Mouse (Mus musculus) MEL (cell line): ENCODE results near the gene Ces1h. TPM values are rescaled to one million over a fixed set of nuclear protein-coding genes. Genes with fewer than 3 reads are reported as not detected.

Source experiments
- DNase-seq: peaks from one replicate; pipeline ENCODE4 v3.0.0; 2011; ENCODE audit warnings: low read depth, low spot score
- H3K27ac ChIP-seq: 2 replicates; pipeline ENCODE4 v1.5.1; 2012; ENCODE audit warnings: low read depth, mild to moderate bottlenecking, control low read depth, low read length, moderate library complexity; ENCODE audit not compliant: control insufficient read depth
- H3K27me3 ChIP-seq, 2 experiments: fragments of 150-350 bp in 1 of 2; sonication (generic) in 1 of 2; 2 replicates each; pipeline ENCODE4 v1.6.1; 2012; ENCODE audit warnings: low read length in 2 of 2, mild to moderate bottlenecking in 2 of 2, improper control_type of control experiment in 1 of 2, moderate library complexity in 1 of 2; ENCODE audit not compliant: insufficient read depth in 2 of 2, control insufficient read depth in 1 of 2
- H3K36me3 ChIP-seq, 2 experiments: 2 replicates each; pipeline ENCODE4 v1.6.1; 2012 to 2014; ENCODE audit warnings: low read length in 2 of 2, improper control_type of control experiment in 1 of 2, inconsistent platforms in 1 of 2, mild to moderate bottlenecking in 1 of 2; ENCODE audit not compliant: insufficient read depth in 2 of 2, control insufficient read depth in 1 of 2
- H3K4me1 ChIP-seq, 2 experiments: fragments of 150-350 bp in 1 of 2; sonication (generic) in 1 of 2; 2 replicates each; pipeline ENCODE4 v1.6.1; 2012; ENCODE audit warnings: low read length in 2 of 2, improper control_type of control experiment in 1 of 2, mild to moderate bottlenecking in 1 of 2; ENCODE audit not compliant: insufficient read depth in 2 of 2, control insufficient read depth in 1 of 2
- H3K4me3 ChIP-seq, 2 experiments: fragments of 150-350 bp in 1 of 2; sonication (generic) in 1 of 2; 2 replicates each; pipeline ENCODE4 v1.5.1; 2012; ENCODE audit warnings: low read depth in 2 of 2, low read length in 2 of 2, mild to moderate bottlenecking in 2 of 2, moderate library complexity in 2 of 2, control low read depth in 1 of 2, improper control_type of control experiment in 1 of 2; ENCODE audit not compliant: control insufficient read depth in 1 of 2, insufficient read depth in 1 of 2
- H3K79me2 ChIP-seq: 2 replicates; pipeline ENCODE4 v1.6.1; 2012; ENCODE audit warnings: mild to moderate bottlenecking, low read length, moderate library complexity; ENCODE audit not compliant: control insufficient read depth, poor library complexity, insufficient read depth
- H3K9ac ChIP-seq: 2 replicates; pipeline ENCODE4 v1.6.1; 2012; ENCODE audit warnings: low read depth, mild to moderate bottlenecking, control low read depth, low read length, moderate library complexity; ENCODE audit not compliant: control insufficient read depth, poor library complexity, severe bottlenecking
- H3K9me3 ChIP-seq: fragments of 150-350 bp; sonication (generic); replicated peaks from 2 replicates; pipeline ENCODE4 v1.6.1; 2012; ENCODE audit warnings: mild to moderate bottlenecking, low read length, improper control_type of control experiment, moderate library complexity; ENCODE audit not compliant: insufficient read depth
- CHD2 ChIP-seq: IDR thresholded peaks from 2 replicates; pipeline ENCODE4 v1.6.1; 2011; ENCODE audit warnings: low read length, improper control_type of control experiment
- E2F4 ChIP-seq: IDR thresholded peaks from 2 replicates; pipeline ENCODE4 v1.6.1; 2011; ENCODE audit warnings: low read depth, low read length, improper control_type of control experiment, borderline replicate concordance
- EP300 ChIP-seq, 2 experiments: IDR thresholded peaks; 2 replicates each; pipeline ENCODE4 v1.6.1; 2011; ENCODE audit warnings: improper control_type of control experiment in 2 of 2, low read length in 2 of 2, low read depth in 1 of 2, mild to moderate bottlenecking in 1 of 2
- GABPA ChIP-seq: IDR thresholded peaks from 2 replicates; pipeline ENCODE4 v1.6.1; 2012; ENCODE audit warnings: low read depth, mild to moderate bottlenecking, inconsistent platforms, low read length, improper control_type of control experiment, moderate library complexity
- GATA1 ChIP-seq: IDR thresholded peaks from 2 replicates; pipeline ENCODE4 v1.6.1; 2011; ENCODE audit warnings: low read depth, low read length, improper control_type of control experiment
- HCFC1 ChIP-seq: IDR thresholded peaks from 2 replicates; pipeline ENCODE4 v1.6.1; 2012; ENCODE audit warnings: low read depth, mild to moderate bottlenecking, inconsistent platforms, low read length, improper control_type of control experiment, moderate library complexity
- JUND ChIP-seq: IDR thresholded peaks from 2 replicates; pipeline ENCODE4 v1.6.1; 2011; ENCODE audit warnings: low read depth, mild to moderate bottlenecking, improper control_type of control experiment, low read length
- MAX ChIP-seq: IDR thresholded peaks from 2 replicates; pipeline ENCODE4 v1.6.1; 2011; ENCODE audit warnings: low read length, improper control_type of control experiment
- MEF2A ChIP-seq: IDR thresholded peaks from 2 replicates; pipeline ENCODE4 v1.6.1; 2014; ENCODE audit warnings: low read depth, mild to moderate bottlenecking, inconsistent platforms, low read length, improper control_type of control experiment; ENCODE audit not compliant: poor library complexity, insufficient replicate concordance, severe bottlenecking; ENCODE audit errors: extremely low read depth
- MXI1 ChIP-seq: IDR thresholded peaks from 2 replicates; pipeline ENCODE4 v1.6.1; 2011; ENCODE audit warnings: mild to moderate bottlenecking, low read depth, low read length, improper control_type of control experiment
- MYB ChIP-seq: IDR thresholded peaks from 2 replicates; pipeline ENCODE4 v1.6.1; 2011; ENCODE audit warnings: mild to moderate bottlenecking, low read depth, low read length, improper control_type of control experiment
- MYC ChIP-seq: IDR thresholded peaks from 2 replicates; pipeline ENCODE4 v1.6.1; 2011; ENCODE audit warnings: low read depth, mild to moderate bottlenecking, low read length, improper control_type of control experiment, moderate library complexity
- POLR2AphosphoS2 ChIP-seq: IDR thresholded peaks from 2 replicates; pipeline ENCODE4 v1.6.1; 2011; ENCODE audit warnings: low read length, improper control_type of control experiment
- POLR2AphosphoS5 ChIP-seq: IDR thresholded peaks from 2 replicates; pipeline ENCODE4 v1.6.1; 2012; ENCODE audit warnings: low read depth, borderline replicate concordance, mild to moderate bottlenecking, inconsistent platforms, low read length, moderate library complexity, mixed read lengths
- SIN3A ChIP-seq: IDR thresholded peaks from 2 replicates; pipeline ENCODE4 v1.6.1; 2012; ENCODE audit warnings: low read length, improper control_type of control experiment, inconsistent platforms
- SMC3 ChIP-seq: IDR thresholded peaks from 2 replicates; pipeline ENCODE4 v1.6.1; 2011; ENCODE audit warnings: low read depth, low read length, improper control_type of control experiment
- TAL1 ChIP-seq: IDR thresholded peaks from 2 replicates; pipeline ENCODE4 v1.6.1; 2012; ENCODE audit warnings: mild to moderate bottlenecking, inconsistent platforms, low read length, moderate library complexity, mixed read lengths
- TBP ChIP-seq: IDR thresholded peaks from 2 replicates; pipeline ENCODE4 v1.8.0; 2011; ENCODE audit warnings: low read depth, low read length, improper control_type of control experiment
- TCF12 ChIP-seq: IDR thresholded peaks from 2 replicates; pipeline ENCODE4 v1.6.1; 2014; ENCODE audit warnings: low read depth, mild to moderate bottlenecking, inconsistent platforms, low read length, improper control_type of control experiment, moderate library complexity
- USF1 ChIP-seq: IDR thresholded peaks from 2 replicates; pipeline ENCODE4 v1.6.1; 2014; ENCODE audit warnings: low read depth, mild to moderate bottlenecking, inconsistent platforms, low read length, improper control_type of control experiment, moderate library complexity
- USF2 ChIP-seq, 2 experiments: IDR thresholded peaks; 2 replicates each; pipeline ENCODE4 v1.6.1; 2011 to 2012; ENCODE audit warnings: improper control_type of control experiment in 2 of 2, low read length in 2 of 2, borderline replicate concordance in 1 of 2, inconsistent platforms in 1 of 2, low read depth in 1 of 2, mild to moderate bottlenecking in 1 of 2; ENCODE audit not compliant: insufficient read depth in 1 of 2
- ZC3H11A ChIP-seq: IDR thresholded peaks from 2 replicates; pipeline ENCODE4 v1.6.1; 2012; ENCODE audit warnings: low read depth, mild to moderate bottlenecking, inconsistent platforms, low read length, improper control_type of control experiment
- ZKSCAN1 ChIP-seq: IDR thresholded peaks from 2 replicates; pipeline ENCODE4 v1.6.1; 2012; ENCODE audit warnings: low read depth, mild to moderate bottlenecking, inconsistent platforms, low read length, improper control_type of control experiment, moderate library complexity
- ZMIZ1 ChIP-seq: IDR thresholded peaks from 2 replicates; pipeline ENCODE4 v1.6.1; 2012; ENCODE audit warnings: low read depth, mild to moderate bottlenecking, inconsistent platforms, low read length, improper control_type of control experiment, moderate library complexity
- polyA plus RNA-seq, 2 experiments: library from polyadenylated mRNA; stranded (reverse) in 1 of 2; unstranded in 1 of 2; fragments of >175 nt in 1 of 2; fragments of >200 nt in 1 of 2; gene quantifications; 2 replicates each; pipeline versions ENCODE4 v1.2.1 to v1.2.4; 2012; ENCODE audit warnings: low replicate concordance in 2 of 2, low read depth in 1 of 2; ENCODE audit not compliant: insufficient read length in 2 of 2, insufficient read depth in 1 of 2, missing spikeins in 1 of 2
- total RNA-seq: library from RNA; depleted of rRNA; stranded (reverse); fragments of 300-350 nt; gene quantifications from 2 replicates; pipeline ENCODE4 v1.2.3, GENCODE M21; 2012; rRNA removed

Ces1h gene
- total RNA-seq (not detected in 2 replicates), polyA plus RNA-seq (not detected)

- no peaks in the 10 kb centered on the region for H3K27me3 ChIP-seq
- H3K4me3 ChIP-seq = no peak within 1 kb of the TSS
- H3K79me2 ChIP-seq = no peaks in the 10 kb centered on the region
Observed at GRCm38 (mm10) chr8:93379625-93380024, at the start of gene Ces1h. Gene Ces1h, minus strand, starts transcription at chr8:93379725.

GRCm38 (mm10) chr8:93427195-93427594 is 47.7 kb upstream of the Ces1h start:
- no peak overlapping the region for H3K4me3 ChIP-seq
- H3K9ac ChIP-seq = no peak overlapping the region
- H3K79me2 ChIP-seq = no peaks in the 10 kb centered on the region
- no peak overlapping the region for H3K27ac ChIP-seq
- no peaks in the 10 kb centered on the region for H3K9me3 ChIP-seq
- no peaks in the 10 kb centered on the region for H3K27me3 ChIP-seq
- H3K36me3 ChIP-seq = no peaks in the 10 kb centered on the region
- DNase-seq = no peak
- no peaks in the 10 kb centered on the region for H3K4me1 ChIP-seq
- no peak for TF ChIP-seq GATA1
- TF ChIP-seq POLR2AphosphoS5 = no peak
- TF ChIP-seq SIN3A = no peak
- TF ChIP-seq ZMIZ1 = no peak
- TF ChIP-seq USF1 = no peak
- TF ChIP-seq USF2 (IDR thresholded peaks at IDR 0.05; ENCODE audit: borderline replicate concordance in 1 of 2, insufficient read depth in 1 of 2, low read depth in 1 of 2, low read length in 2 of 2) = no peak
- TF ChIP-seq POLR2AphosphoS2 = no peak
- no peak for TF ChIP-seq ZC3H11A
- no peak for TF ChIP-seq GABPA
- TF ChIP-seq TCF12 = no peak
- no peak for TF ChIP-seq E2F4
- TF ChIP-seq MAX = no peak
- no peak for TF ChIP-seq MEF2A
- TF ChIP-seq HCFC1 = no peak
- TF ChIP-seq JUND = no peak
- no peak for TF ChIP-seq MYC
- TF ChIP-seq TBP = no peak
- no peak for TF ChIP-seq CHD2
- no peak for TF ChIP-seq TAL1
- no peak for TF ChIP-seq EP300 (IDR thresholded peaks at IDR 0.05; ENCODE audit: low read depth in 1 of 2, low read length in 2 of 2)

More at GRCm38 (mm10) chr8:93379625-93380024, at the start of gene Ces1h:
- DNase-seq = no peak
- Histone ChIP-seq H3K27ac (no peak within 1 kb of the TSS), H3K36me3 (no peaks in the 10 kb centered on the region), H3K9ac (no peak within 1 kb of the TSS), H3K4me1 (no peaks in the 10 kb centered on the region), H3K9me3 (no peaks in the 10 kb centered on the region)
- TF ChIP-seq MYB (no peak), ZC3H11A (no peak), JUND (no peak), USF2 (IDR thresholded peaks at IDR 0.05; ENCODE audit: borderline replicate concordance in 1 of 2, insufficient read depth in 1 of 2, low read depth in 1 of 2, low read length in 2 of 2) (no peak), ZKSCAN1 (no peak), MYC (no peak), POLR2AphosphoS2 (no peak), SMC3 (no peak), MXI1 (no peak)
